Mouse (Mus musculus): ENCODE measurements around the gene Abr. TPM values are rescaled to one million over a fixed set of nuclear protein-coding genes. Genes with fewer than 3 reads are reported as not detected.

Abr gene
- total and polyA plus RNA-seq, 2 experiments from 2014 or later, result 87.5 to 211 TPM

DNA sequence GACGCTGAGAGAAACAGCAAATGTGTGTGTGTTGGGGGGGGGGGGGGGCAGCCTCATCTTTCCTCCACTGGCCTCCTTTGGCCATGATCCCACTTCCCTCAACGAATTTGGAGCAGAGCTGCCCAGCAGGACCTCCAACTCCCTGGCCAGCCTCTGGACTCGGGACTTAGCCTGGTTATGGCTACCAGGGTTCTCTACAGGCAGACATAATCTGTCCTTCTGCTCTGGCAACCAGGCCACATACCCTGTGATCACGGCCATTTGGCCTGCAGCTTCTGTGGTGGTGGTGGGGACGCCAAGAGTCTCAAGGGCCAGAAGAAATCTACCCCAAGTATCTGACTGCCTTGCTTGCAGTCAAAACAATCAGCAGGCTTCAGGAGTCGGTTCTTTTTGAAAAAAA lies 249.6 kb downstream of the Abr start:
- no peak overlapping the region for H3K4me3 ChIP-seq (ENCODE audit: low read length)
- WGBS, result 34% methylated on average over 6 of the region's 6 CpGs
- no peak overlapping the region for H3K9ac ChIP-seq (replicated peaks; ENCODE audit: low read length)
- ATAC-seq, result 0 out of 2 replicates have a peak, but pooled peaks have one; percentile 24
- no peaks in the 10 kb centered on the region for H3K9me3 ChIP-seq (ENCODE audit: low read length)
- H3K4me1 ChIP-seq (ENCODE audit: insufficient read depth, low read length), result 0 out of 2 replicates have a peak, but pooled peaks cover 9% of the 10 kb centered on the region
- H3K27ac ChIP-seq, result no peak overlapping the region
- H3K4me2 ChIP-seq (ENCODE audit: low read depth, low read length), result no peak overlapping the region
- H3K36me3 ChIP-seq (ENCODE audit: insufficient read depth, low read length), result no peaks in the 10 kb centered on the region
- TF ChIP-seq CTCF (IDR thresholded peaks at IDR 0.05; ENCODE audit: low read depth), result no peak
- no peak for DNase-seq (ENCODE audit: low spot score)
- no peaks in the 10 kb centered on the region for H3K27me3 ChIP-seq (ENCODE audit: insufficient read depth, low read length)

GRCm38 (mm10) chr11:76372120-76372519 lies 250.0 kb downstream of the Abr start:
- H3K4me3 ChIP-seq (ENCODE audit: low read length), result no peak overlapping the region
- peak; percentile 58; the same call in 1 of the 2 replicates for ATAC-seq

GRCm38 (mm10) chr11:76370491-76370890 lies 251.6 kb downstream of the Abr start:
- DNase-seq (ENCODE audit: low spot score) (no peak), ATAC-seq (no peak)
- H3K9me3 ChIP-seq (ENCODE audit: low read length), result no peaks in the 10 kb centered on the region
- TF ChIP-seq CTCF (IDR thresholded peaks at IDR 0.05; ENCODE audit: low read depth), result no peak
- H3K27ac ChIP-seq, result no peak overlapping the region
- H3K27me3 ChIP-seq (ENCODE audit: insufficient read depth, low read length), result no peaks in the 10 kb centered on the region
- no peak overlapping the region for H3K9ac ChIP-seq (replicated peaks; ENCODE audit: low read length)
- H3K4me1 ChIP-seq (ENCODE audit: insufficient read depth, low read length), result 0 out of 2 replicates have a peak, but pooled peaks cover 9% of the 10 kb centered on the region
- H3K4me3 ChIP-seq (ENCODE audit: low read length), result no peak overlapping the region
- H3K36me3 ChIP-seq (ENCODE audit: insufficient read depth, low read length), result no peaks in the 10 kb centered on the region
- no peak overlapping the region for H3K4me2 ChIP-seq (ENCODE audit: low read depth, low read length)

More at GRCm38 (mm10) chr11:76372120-76372519, 250.0 kb downstream of the Abr start:
- Histone ChIP-seq H3K9ac (replicated peaks; ENCODE audit: low read length) (no peak overlapping the region), H3K4me2 (ENCODE audit: low read depth, low read length) (no peak overlapping the region), H3K9me3 (ENCODE audit: low read length) (no peaks in the 10 kb centered on the region), H3K27ac (no peak overlapping the region), H3K4me1 (ENCODE audit: insufficient read depth, low read length) (0 out of 2 replicates have a peak, but pooled peaks cover 9% of the 10 kb centered on the region), H3K27me3 (ENCODE audit: insufficient read depth, low read length) (no peaks in the 10 kb centered on the region), H3K36me3 (ENCODE audit: insufficient read depth, low read length) (no peaks in the 10 kb centered on the region)
- no peak for TF ChIP-seq CTCF (IDR thresholded peaks at IDR 0.05; ENCODE audit: low read depth)
- WGBS, result 37% methylated on average over 2 of the region's 2 CpGs
- no peak for DNase-seq (ENCODE audit: low spot score)

Other genes starting within 250 kb of the Abr start
- 36.6 and 41.3 TPM in 2 replicates for gene Nxn, start 223.2 kb downstream of the Abr start, total RNA-seq (2014; rRNA removed)
- 21.2 and 22.3 TPM in 2 replicates for gene Nxn, start 223.2 kb downstream of the Abr start, polyA plus RNA-seq (2015; fragmentation: Nextera tagmentation; extraction: Ambion mirVana)
- 49.8 and 112 TPM in 2 replicates for gene Timm22, start 215.4 kb downstream of the Abr start, total RNA-seq (2014; rRNA removed)
- gene Timm22, start 215.4 kb downstream of the Abr start, polyA plus RNA-seq (2015; fragmentation: Nextera tagmentation; extraction: Ambion mirVana), result 104 and 106 TPM in 2 replicates
- gene Bhlha9, start 50.2 kb upstream of the Abr start, total RNA-seq (2014; rRNA removed), result 1.2 and 2.0 TPM in 2 replicates
- gene Bhlha9, start 50.2 kb upstream of the Abr start, polyA plus RNA-seq (2015; fragmentation: Nextera tagmentation; extraction: Ambion mirVana), result 2.1 and 3.2 TPM in 2 replicates
- 0.05 and 0.14 TPM in 2 replicates for gene Trarg1, start 57.5 kb upstream of the Abr start, total RNA-seq (2014; rRNA removed)
- gene Trarg1, start 57.5 kb upstream of the Abr start, polyA plus RNA-seq (2015; fragmentation: Nextera tagmentation; extraction: Ambion mirVana), result 0.46 and 0.57 TPM in 2 replicates
- gene Gosr1, start 141.3 kb upstream of the Abr start, total RNA-seq (2014; rRNA removed), result 29.8 and 40.0 TPM in 2 replicates
- 25.4 and 25.7 TPM in 2 replicates for gene Gosr1, start 141.3 kb upstream of the Abr start, polyA plus RNA-seq (2015; fragmentation: Nextera tagmentation; extraction: Ambion mirVana)
- gene Cpd, start 224.7 kb upstream of the Abr start, total RNA-seq (2014; rRNA removed), result 34.7 and 41.3 TPM in 2 replicates
- gene Cpd, start 224.7 kb upstream of the Abr start, polyA plus RNA-seq (2015; fragmentation: Nextera tagmentation; extraction: Ambion mirVana), result 3.9 and 5.7 TPM in 2 replicates